Mouse (Mus musculus) forebrain, embryonic 15.5 days (tissue): ENCODE data around the gene Cdkl2. TPM values are rescaled to one million over a fixed set of nuclear protein-coding genes. Genes with fewer than 3 reads are reported as not detected.

Source experiments
- ATAC-seq: fragments of 200-750 bp; cut with Nextera tagmentation; replicated peaks from 2 replicates; pipeline ENCODE4 v1.8.0; 2017; ENCODE audit warnings: mild to moderate bottlenecking, moderate TSS enrichment, moderate library complexity
- H3K27ac ChIP-seq: fragments of 300-500 bp; sonication (generic); replicated peaks from 2 replicates; pipeline ENCODE4 v1.5.1; 2015; ENCODE audit warnings: mild to moderate bottlenecking, inconsistent platforms
- H3K27me3 ChIP-seq: fragments of 300-500 bp; sonication (generic); 2 replicates; pipeline ENCODE4 v1.6.1; 2015; ENCODE audit warnings: inconsistent platforms
- H3K36me3 ChIP-seq: fragments of 300-500 bp; sonication (generic); 2 replicates; pipeline ENCODE4 v1.6.1; 2015; ENCODE audit warnings: mild to moderate bottlenecking, inconsistent platforms
- H3K4me1 ChIP-seq: fragments of 300-500 bp; sonication (generic); 2 replicates; pipeline ENCODE4 v1.6.1; 2015; ENCODE audit warnings: inconsistent platforms
- H3K4me2 ChIP-seq: fragments of 300-500 bp; sonication (generic); replicated peaks from 2 replicates; pipeline ENCODE4 v1.6.1; 2015; ENCODE audit warnings: mild to moderate bottlenecking, inconsistent platforms
- H3K4me3 ChIP-seq: fragments of 300-500 bp; sonication (generic); 2 replicates; pipeline ENCODE4 v1.5.1; 2015; ENCODE audit warnings: mild to moderate bottlenecking, inconsistent platforms
- H3K9ac ChIP-seq: fragments of 300-500 bp; sonication (generic); replicated peaks from 2 replicates; pipeline ENCODE4 v1.6.1; 2015; ENCODE audit warnings: mild to moderate bottlenecking, inconsistent platforms
- H3K9me3 ChIP-seq: fragments of 300-500 bp; sonication (generic); 2 replicates; pipeline ENCODE4 v1.6.1; 2016; ENCODE audit warnings: inconsistent platforms
- WGBS: fragments of 180-500 bp; shearing (Covaris S2); methylation state at CpG from one replicate; pipeline ENCODE4 v1.1.7; 2015; ENCODE audit warnings: mixed read lengths; 5-methylcytosine and 5-hydroxymethylcytosine counted together
- polyA plus RNA-seq: library from polyadenylated mRNA; unstranded; fragments of >200 nt; fragmentation: Nextera tagmentation; extraction: Ambion mirVana; gene quantifications from 2 replicates; pipeline ENCODE4 v1.2.1, GENCODE M21; 2015

Cdkl2 gene
- polyA plus RNA-seq, 1 experiment from 2014 or later, result 6.4 TPM

- H3K27ac ChIP-seq, result no peak overlapping the region
- H3K9me3 ChIP-seq, result no peaks in the 10 kb centered on the region
- no peak overlapping the region for H3K9ac ChIP-seq
- no peak overlapping the region for H3K4me2 ChIP-seq
- H3K27me3 ChIP-seq, result no peaks in the 10 kb centered on the region
- no peaks in the 10 kb centered on the region for H3K4me1 ChIP-seq
- H3K4me3 ChIP-seq, result no peak overlapping the region
- WGBS, result 80% methylated on average over 9 of the region's 9 CpGs
- ATAC-seq, result no peak
- H3K36me3 ChIP-seq, result no peaks in the 10 kb centered on the region
Observed at GRCm38 (mm10) chr5:91989261-91989660, 54.4 kb downstream of the Cdkl2 start.

- Histone ChIP-seq H3K4me2 (no peak overlapping the region), H3K36me3 (no peaks in the 10 kb centered on the region), H3K4me1 (no peaks in the 10 kb centered on the region), H3K4me3 (no peak overlapping the region), H3K27ac (no peak overlapping the region), H3K27me3 (no peaks in the 10 kb centered on the region), H3K9me3 (no peaks in the 10 kb centered on the region), H3K9ac (no peak overlapping the region)
- ATAC-seq, result no peak
- 94% methylated on average over 2 of the region's 2 CpGs for WGBS
Observed at GRCm38 (mm10) chr5:91987799-91988198, 55.9 kb downstream of the Cdkl2 start.

- Histone ChIP-seq H3K4me2 (no peak within 1 kb of the TSS), H3K9ac (no peak within 1 kb of the TSS), H3K27ac (no peak within 1 kb of the TSS), H3K36me3 (no peaks in the 10 kb centered on the region), H3K4me1 (no peaks in the 10 kb centered on the region), H3K9me3 (no peaks in the 10 kb centered on the region), H3K4me3 (no peak within 1 kb of the TSS), H3K27me3 (no peaks in the 10 kb centered on the region)
- ATAC-seq, result no peak
- 68% methylated on average over 4 of the region's 4 CpGs for WGBS
Observed at GRCm38 (mm10) chr5:91987236-91987635, 56.4 kb downstream of the Cdkl2 start, which contains the start of gene Odaph. Gene Odaph (plus strand): TSS chr5:91987475.

- no peaks in the 10 kb centered on the region for H3K36me3 ChIP-seq
- no peaks in the 10 kb centered on the region for H3K27me3 ChIP-seq
- no peaks in the 10 kb centered on the region for H3K9me3 ChIP-seq
- H3K4me3 ChIP-seq, result no peak overlapping the region
- H3K27ac ChIP-seq, result no peak overlapping the region
- H3K9ac ChIP-seq, result no peak overlapping the region
- no peaks in the 10 kb centered on the region for H3K4me1 ChIP-seq
- 32% methylated on average over 2 of the region's 2 CpGs for WGBS
- no peak for ATAC-seq
- H3K4me2 ChIP-seq, result no peak overlapping the region
Observed at GRCm38 (mm10) chr5:91985721-91986120, 58.0 kb downstream of the Cdkl2 start.

GRCm38 (mm10) chr5:91983490-91983889 lies 60.2 kb downstream of the Cdkl2 start:
- Histone ChIP-seq H3K27ac (no peak overlapping the region), H3K9me3 (no peaks in the 10 kb centered on the region), H3K36me3 (no peaks in the 10 kb centered on the region), H3K9ac (no peak overlapping the region), H3K4me2 (no peak overlapping the region), H3K27me3 (no peaks in the 10 kb centered on the region), H3K4me1 (no peaks in the 10 kb centered on the region), H3K4me3 (no peak overlapping the region)
- ATAC-seq, result no peak
- 63% methylated on average over 2 of the region's 2 CpGs for WGBS

GRCm38 (mm10) chr5:91981176-91981840 lies 62.4 kb downstream of the Cdkl2 start:
- Histone ChIP-seq H3K36me3 (no peaks in the 10 kb centered on the region), H3K9ac (no peak overlapping the region), H3K27me3 (no peaks in the 10 kb centered on the region), H3K9me3 (no peaks in the 10 kb centered on the region), H3K4me1 (no peaks in the 10 kb centered on the region), H3K4me3 (no peak overlapping the region), H3K4me2 (no peak overlapping the region), H3K27ac (no peak overlapping the region)
- ATAC-seq, result no peak
- 95% methylated on average over 11 of the region's 11 CpGs for WGBS

GRCm38 (mm10) chr5:91977397-91977770 lies 66.3 kb downstream of the Cdkl2 start:
- Histone ChIP-seq H3K9ac (no peak overlapping the region), H3K4me1 (no peaks in the 10 kb centered on the region), H3K27me3 (no peaks in the 10 kb centered on the region), H3K4me3 (no peak overlapping the region), H3K36me3 (no peaks in the 10 kb centered on the region), H3K4me2 (no peak overlapping the region), H3K27ac (no peak overlapping the region), H3K9me3 (no peaks in the 10 kb centered on the region)
- no peak for ATAC-seq
- WGBS, result 86% methylated on average over 2 of the region's 2 CpGs

- WGBS, result 76% methylated on average over 10 of the region's 10 CpGs
- H3K4me3 ChIP-seq, result no peak overlapping the region
Observed at GRCm38 (mm10) chr5:91976566-91977396, 66.9 kb downstream of the Cdkl2 start.

GRCm38 (mm10) chr5:91975758-91976157 lies 67.9 kb downstream of the Cdkl2 start:
- H3K4me1 ChIP-seq, result no peaks in the 10 kb centered on the region
- H3K36me3 ChIP-seq, result no peaks in the 10 kb centered on the region
- no peaks in the 10 kb centered on the region for H3K9me3 ChIP-seq
- no peak overlapping the region for H3K27ac ChIP-seq
- 93% methylated on average over 9 of the region's 9 CpGs for WGBS
- H3K27me3 ChIP-seq, result no peaks in the 10 kb centered on the region
- H3K9ac ChIP-seq, result no peak overlapping the region
- no peak overlapping the region for H3K4me3 ChIP-seq
- no peak for ATAC-seq
- no peak overlapping the region for H3K4me2 ChIP-seq

More at GRCm38 (mm10) chr5:91976566-91977396, 66.9 kb downstream of the Cdkl2 start:
- no peak for ATAC-seq
- no peaks in the 10 kb centered on the region for H3K27me3 ChIP-seq
- no peak overlapping the region for H3K4me2 ChIP-seq
- no peaks in the 10 kb centered on the region for H3K9me3 ChIP-seq
- no peaks in the 10 kb centered on the region for H3K4me1 ChIP-seq
- no peak overlapping the region for H3K9ac ChIP-seq
- H3K36me3 ChIP-seq, result no peaks in the 10 kb centered on the region
- H3K27ac ChIP-seq, result no peak overlapping the region

- no peak for ATAC-seq
- Histone ChIP-seq H3K9me3 (no peaks in the 10 kb centered on the region), H3K27ac (no peak overlapping the region)
Observed at GRCm38 (mm10) chr5:91974002-91974401, 69.7 kb downstream of the Cdkl2 start.

GRCm38 (mm10) chr5:91972046-91972445 lies 71.6 kb downstream of the Cdkl2 start:
- no peak for ATAC-seq
- H3K9me3 ChIP-seq, result no peaks in the 10 kb centered on the region
- no peak overlapping the region for H3K9ac ChIP-seq
- H3K27ac ChIP-seq, result no peak overlapping the region
- H3K4me1 ChIP-seq, result no peaks in the 10 kb centered on the region
- H3K36me3 ChIP-seq, result no peaks in the 10 kb centered on the region
- no peaks in the 10 kb centered on the region for H3K27me3 ChIP-seq
- whole genome bisulfite sequencing, result 88% methylated on average over 3 of the region's 3 CpGs
- no peak overlapping the region for H3K4me2 ChIP-seq
- no peak overlapping the region for H3K4me3 ChIP-seq

More at GRCm38 (mm10) chr5:91974002-91974401, 69.7 kb downstream of the Cdkl2 start:
- WGBS, result 92% methylated on average over 7 of the region's 7 CpGs
- H3K4me3 ChIP-seq, result no peak overlapping the region
- no peaks in the 10 kb centered on the region for H3K27me3 ChIP-seq
- no peak overlapping the region for H3K4me2 ChIP-seq
- H3K4me1 ChIP-seq, result no peaks in the 10 kb centered on the region
- H3K9ac ChIP-seq, result no peak overlapping the region
- no peaks in the 10 kb centered on the region for H3K36me3 ChIP-seq

GRCm38 (mm10) chr5:91962639-91963440 lies 80.8 kb downstream of the Cdkl2 start, which contains the start of gene Rchy1:
Gene Rchy1 (minus strand): TSS chr5:91963068.
- Histone ChIP-seq H3K36me3 (no peaks in the 10 kb centered on the region), H3K27me3 (no peaks in the 10 kb centered on the region), H3K27ac (peak within 1 kb of the TSS; percentile 100), H3K4me2 (peak within 1 kb of the TSS; percentile 60), H3K9ac (peak within 1 kb of the TSS; percentile 79), H3K4me3 (peak within 1 kb of the TSS; percentile 82), H3K4me1 (peaks cover 37% of the 10 kb centered on the region), H3K9me3 (no peaks in the 10 kb centered on the region)
- WGBS, result under 1% methylated on average over 65 of the region's 65 CpGs
- ATAC-seq, result peak; percentile 98
